Mouse (Mus musculus): ENCODE measurements around the gene Olfr538.
"Not testable (repeated sequence)": the region's sequence is repeated elsewhere in the genome, so short reads cannot be mapped to it uniquely, and the experiment has no call there.

Olfr538 gene

GRCm38 (mm10) chr7:140567586-140567985 lies at the start of gene Olfr538:
Olfr538 (plus strand) TSS chr7:140567886.
- no peak for DNase-seq (ENCODE audit: low read depth, low spot score)

- no peak for DNase-seq (ENCODE audit: low read depth, low spot score)
These were observed 27.9 kb upstream of the Olfr538 start for GRCm38 (mm10) chr7:140539746-140540145.

GRCm38 (mm10) chr7:140600969-140601368 lies 33.3 kb downstream of the Olfr538 start, which contains the start of gene Olfr46:
Olfr46 (plus strand) TSS chr7:140601269.
- DNase-seq (ENCODE audit: low read depth, low spot score): not testable (repeated sequence)
